In the genomic region with DNA sequence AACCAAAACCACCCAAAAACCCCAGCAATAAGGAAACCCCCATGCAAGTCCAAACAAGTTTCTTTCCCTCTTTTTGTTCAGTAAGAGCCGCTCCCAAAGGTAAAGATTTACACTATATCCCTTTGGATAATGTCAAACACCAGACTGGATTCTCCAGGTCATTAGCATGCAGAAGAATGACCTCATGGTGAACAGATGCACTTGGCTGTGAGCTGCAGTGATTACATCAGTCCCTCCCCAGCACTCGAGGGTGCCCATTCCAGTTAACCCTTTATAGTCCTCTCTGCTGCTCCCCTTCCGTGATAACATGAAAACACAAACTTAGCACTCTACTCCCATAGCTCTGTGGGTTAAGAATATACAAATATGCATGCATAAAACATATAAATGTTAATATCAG, we compare ENCODE assay signal across 13 mouse cellular contexts. TPM values are rescaled to one million over a fixed set of nuclear protein-coding genes. Genes with fewer than 3 reads are reported as not detected.
DNase-seq lines count a peak whose midpoint lies in the region; ATAC-seq and TF ChIP-seq lines count a peak whose summit lies in the region.
"Had no signal": no experiment of that assay in that cellular context is flagged by ENCODE, and none has a peak within 500 bp of the region (broad histone marks: within the 10 kb centered on the region; RNA-seq: fewer than 3 reads in every experiment).

No protein-coding gene starts in this region.

- DNase-seq in cerebellum, postnatal 10 days: peak; percentile 69 to 75
- no peak for DNase-seq in cerebellum, adult 18-20 months
- peak; percentile 55 for DNase-seq in left cerebral cortex, postnatal 4 days
- DNase-seq in left cerebral cortex, adult 2 months (ENCODE audit: extremely low spot score in 1 of 2, low spot score in 2 of 2): no peak
- DNase-seq in MN1 (ENCODE audit: low spot score): peak; percentile 57
- DNase-seq in midbrain, embryonic 11.5 days (ENCODE audit: low spot score, missing footprints): peak; percentile 74
- DNase-seq in c-Kit-positive CD71-positive TER-119-positive erythroid progenitor cells, embryonic 14.5 days (ENCODE audit: low spot score): no peak
- DNase-seq: heart, adult 11 months had no signal

- H3K27me3 ChIP-seq in midbrain, embryonic 11.5 days (ENCODE audit: control insufficient read depth, insufficient read depth, low read length): peaks cover 3% of the 10 kb centered on the region; the same call in 1 of the 2 replicates
- H3K27me3 ChIP-seq: embryonic facial prominence, embryonic 12.5 days; liver, embryonic 15.5 days had no signal

- no peak overlapping the region for H3K27ac ChIP-seq in left cerebral cortex, adult 2 months
- H3K27ac ChIP-seq in midbrain, embryonic 11.5 days (ENCODE audit: low read depth, low read length): no peak overlapping the region; the same call in 1 of the 2 replicates
- H3K27ac ChIP-seq: embryonic facial prominence, embryonic 12.5 days; liver, embryonic 15.5 days had no signal

- H3K36me3 ChIP-seq in midbrain, embryonic 11.5 days (ENCODE audit: control insufficient read depth, insufficient read depth, low read length): no peaks in the 10 kb centered on the region
- H3K36me3 ChIP-seq: embryonic facial prominence, embryonic 12.5 days; liver, embryonic 15.5 days had no signal

- intact Hi-C loops in left cerebral cortex, postnatal 4 days (cut with DNase I): no loop called here
- intact Hi-C loops in left cerebral cortex, adult 2 months (cut with DNase I): loop anchor here (5.0 kb wide), 1 partner anchor 35 kb away; the partner anchor contains the start of gene Insm1

- H3K4me1 ChIP-seq in midbrain, embryonic 11.5 days (ENCODE audit: control insufficient read depth, insufficient read depth, low read length): peaks cover 36% of the 10 kb centered on the region
- H3K4me1 ChIP-seq: liver, embryonic 15.5 days had no signal

- ATAC-seq in midbrain, embryonic 11.5 days (ENCODE audit: low FRiP score): peak; percentile 45; the same call in 1 of the 2 replicates
- no peak for ATAC-seq in cerebellum, adult (ENCODE audit: insufficient number of reproducible peaks, low FRiP score, low TSS enrichment)
- ATAC-seq: intestine, embryonic 16.5 days had no signal

- no peak overlapping the region for H3K4me3 ChIP-seq in left cerebral cortex, adult 2 months
- no peak overlapping the region for H3K4me3 ChIP-seq in midbrain, embryonic 11.5 days (ENCODE audit: low read depth, low read length)
- H3K4me3 ChIP-seq: embryonic facial prominence, embryonic 12.5 days; liver, embryonic 15.5 days had no signal

- TF ChIP-seq CTCF in left cerebral cortex, adult 2 months (IDR thresholded peaks at IDR 0.05): no peak

- WGBS in midbrain, embryonic 11.5 days: 42% methylated on average over 3 of the region's 3 CpGs

- no peaks in the 10 kb centered on the region for H3K9me3 ChIP-seq in midbrain, embryonic 11.5 days (ENCODE audit: control insufficient read depth, low read length)
- H3K9me3 ChIP-seq: embryonic facial prominence, embryonic 12.5 days; liver, embryonic 15.5 days had no signal

- H3K4me2 ChIP-seq in midbrain, embryonic 11.5 days: no peak overlapping the region
- H3K4me2 ChIP-seq: embryonic facial prominence, embryonic 12.5 days; liver, embryonic 15.5 days had no signal

- H3K9ac ChIP-seq in midbrain, embryonic 11.5 days (ENCODE audit: low read length): no peak overlapping the region
- H3K9ac ChIP-seq: embryonic facial prominence, embryonic 12.5 days; liver, embryonic 15.5 days had no signal

RNA-seq across cellular contexts. Expression of gene Insm1, which starts 35.3 kb away (rescaled TPM):
- total RNA-seq in left cerebral cortex, postnatal 4 days (2021): 10 to 100 TPM; 11.6 to 14.7 TPM
- total RNA-seq in left cerebral cortex, adult 2 months (2021): 1 to 10 TPM; 4.8 to 6.1 TPM
- 11.7 and 12.5 TPM in 2 replicates for polyA plus RNA-seq in midbrain, embryonic 11.5 days (2014; fragmentation: Nextera tagmentation; extraction: Ambion mirVana)
- total RNA-seq: monocyte, adult 5-6 weeks had no signal
- polyA plus RNA-seq: liver, embryonic 15.5 days had no signal

Comparison
In these comparisons a context has a peak if more than half of its experiments do, and no peak if none do; other contexts are left out.
1. DNase-seq: peak in cerebellum, postnatal 10 days (2 of 2), left cerebral cortex, postnatal 4 days (single experiment), MN1 (single experiment) and midbrain, embryonic 11.5 days (single experiment); none in cerebellum, adult 18-20 months (0 of 2), left cerebral cortex, adult 2 months (0 of 2) and c-Kit-positive CD71-positive TER-119-positive erythroid progenitor cells, embryonic 14.5 days (single experiment).